Mouse (Mus musculus): ENCODE results near the gene 9330182O14Rik.

The 9330182O14Rik gene

GRCm38 (mm10) chr15:40134152-40134792 lies at the start of gene 9330182O14Rik:
Gene 9330182O14Rik, plus strand, starts transcription at chr15:40134365.
- in situ Hi-C loops (cut with MboI, MseI), result loop anchor here (5.0 to 25.0 kb wide), 2 partner anchors 272 to 772 kb away; no protein-coding TSS in a partner anchor

DNA sequence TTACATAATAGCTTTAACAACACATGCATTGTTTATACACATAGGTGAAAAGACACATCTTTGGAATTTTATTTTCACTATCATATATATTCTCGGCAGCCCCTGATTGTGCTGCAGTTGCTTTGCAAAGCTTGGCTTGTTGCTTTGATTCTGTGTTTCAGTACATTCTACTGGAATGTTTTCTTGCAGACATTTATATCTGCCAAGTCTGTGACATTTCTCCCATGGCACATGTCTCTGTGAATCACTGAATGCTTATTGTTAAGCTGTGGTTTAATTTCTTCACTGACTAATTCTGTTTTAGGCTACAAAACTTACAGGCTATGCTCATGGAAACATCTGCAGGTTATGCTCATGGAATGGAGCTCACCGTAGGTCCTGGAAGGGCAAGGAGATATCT lies 30.9 kb upstream of the 9330182O14Rik start:
- in situ Hi-C loops (cut with MboI, MseI), result no loop called here

DNA sequence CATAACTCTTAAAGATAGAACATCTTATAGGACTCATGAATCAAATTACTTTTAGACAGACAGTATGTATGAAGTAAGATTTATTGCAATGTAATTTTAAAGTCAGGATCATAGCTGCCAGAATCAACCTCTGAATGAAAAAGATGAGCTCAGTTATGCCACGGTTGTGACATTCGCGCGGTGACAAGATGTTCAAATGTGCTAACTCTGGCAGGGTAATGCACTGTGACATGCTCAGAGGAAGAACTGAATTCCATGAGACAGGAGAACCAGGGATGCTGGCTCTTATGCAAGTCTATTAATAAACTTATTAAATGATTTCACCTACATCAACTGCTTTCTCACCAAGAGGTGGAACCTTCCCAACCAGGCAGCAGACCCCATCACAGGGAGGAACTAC lies 28.5 kb upstream of the 9330182O14Rik start:
- in situ Hi-C loops (cut with MboI, MseI), result no loop called here

DNA sequence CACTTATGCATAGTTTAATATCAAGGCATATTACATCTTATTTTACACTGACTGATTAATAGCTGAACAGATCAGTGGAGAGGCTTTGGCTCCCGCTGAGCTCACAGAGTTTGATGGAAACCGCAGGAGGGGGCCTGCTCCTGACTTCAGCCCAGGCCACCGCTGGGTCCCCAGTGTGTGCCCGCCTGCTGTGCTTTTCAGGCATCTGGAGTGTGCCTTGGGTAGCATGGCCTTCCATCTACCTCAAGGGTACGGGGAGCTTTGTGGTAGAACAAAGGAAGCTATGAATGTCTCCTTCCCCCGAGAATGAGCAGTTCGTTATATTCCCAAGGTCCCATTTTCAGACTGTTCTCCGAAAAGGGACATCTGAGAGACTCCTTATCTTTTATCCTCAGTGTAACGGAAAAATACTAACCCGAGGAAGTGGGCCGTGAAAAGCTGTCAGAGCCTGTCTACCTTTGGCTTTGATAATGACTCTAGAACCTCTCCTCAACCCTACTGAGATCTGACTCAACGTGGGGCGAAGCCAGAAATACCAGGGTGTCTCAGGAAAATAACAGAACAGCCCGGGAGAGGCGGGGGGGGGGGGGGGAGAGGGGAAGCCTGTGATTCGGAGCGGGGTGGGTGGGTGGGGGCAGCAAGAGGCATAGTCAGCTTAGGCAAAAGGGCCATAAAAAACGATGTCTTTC lies 20.1 kb upstream of the 9330182O14Rik start:
- in situ Hi-C loops (cut with MboI, MseI), result no loop called here

DNA sequence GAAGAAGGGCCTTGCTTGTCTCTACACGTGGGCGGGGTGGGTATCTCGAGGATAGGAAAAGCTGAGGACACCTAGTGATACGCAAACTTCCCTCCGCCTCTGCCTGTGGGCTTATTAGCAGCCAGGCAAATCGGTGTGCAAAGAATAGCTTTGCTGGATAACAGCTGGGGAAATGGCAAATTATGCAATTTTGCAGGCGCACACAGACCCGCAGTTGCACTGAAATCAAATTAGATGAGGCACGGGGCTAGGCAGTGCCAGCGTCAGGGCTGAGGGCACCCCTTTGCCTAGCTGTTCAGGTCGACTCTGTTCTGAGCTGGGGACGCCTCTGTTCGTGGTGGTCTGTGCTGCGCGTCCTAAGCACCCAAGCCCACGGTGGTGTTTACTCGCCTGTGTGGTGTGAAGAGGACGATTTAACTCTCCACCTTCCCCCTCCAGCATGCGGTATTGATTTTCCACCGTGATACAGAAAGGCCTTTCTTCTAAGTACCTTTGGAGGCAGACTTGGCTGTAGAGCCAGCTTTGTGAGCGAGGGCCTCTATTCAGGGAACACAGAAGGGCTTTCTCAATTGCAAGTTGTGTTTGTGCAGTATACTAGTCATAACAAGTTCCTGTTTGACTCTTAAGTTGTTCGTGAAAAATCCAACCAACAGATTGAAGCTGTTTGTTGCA lies 19.4 kb upstream of the 9330182O14Rik start:
- in situ Hi-C loops (cut with MboI, MseI), result no loop called here

DNA sequence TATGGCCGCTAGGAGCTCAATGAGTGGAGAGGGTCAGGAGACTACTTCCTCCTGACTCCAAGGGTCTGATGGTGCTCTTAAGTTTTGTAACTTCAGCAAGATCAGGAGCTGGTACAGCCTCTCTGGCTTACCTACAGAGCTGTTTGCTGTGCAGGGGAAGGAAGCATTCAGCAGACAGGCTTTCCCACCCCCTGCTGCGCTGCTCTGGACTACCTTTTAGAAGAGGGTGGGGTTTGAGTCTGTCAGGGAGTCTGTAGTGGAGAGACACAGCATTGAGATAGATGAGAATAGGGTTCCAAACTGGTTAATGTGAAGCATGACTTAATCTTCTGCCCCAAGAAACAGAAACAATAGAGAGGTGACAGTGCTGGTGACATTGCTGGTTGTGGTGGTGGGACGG lies 17.8 kb upstream of the 9330182O14Rik start:
- in situ Hi-C loops (cut with MboI, MseI), result no loop called here

DNA sequence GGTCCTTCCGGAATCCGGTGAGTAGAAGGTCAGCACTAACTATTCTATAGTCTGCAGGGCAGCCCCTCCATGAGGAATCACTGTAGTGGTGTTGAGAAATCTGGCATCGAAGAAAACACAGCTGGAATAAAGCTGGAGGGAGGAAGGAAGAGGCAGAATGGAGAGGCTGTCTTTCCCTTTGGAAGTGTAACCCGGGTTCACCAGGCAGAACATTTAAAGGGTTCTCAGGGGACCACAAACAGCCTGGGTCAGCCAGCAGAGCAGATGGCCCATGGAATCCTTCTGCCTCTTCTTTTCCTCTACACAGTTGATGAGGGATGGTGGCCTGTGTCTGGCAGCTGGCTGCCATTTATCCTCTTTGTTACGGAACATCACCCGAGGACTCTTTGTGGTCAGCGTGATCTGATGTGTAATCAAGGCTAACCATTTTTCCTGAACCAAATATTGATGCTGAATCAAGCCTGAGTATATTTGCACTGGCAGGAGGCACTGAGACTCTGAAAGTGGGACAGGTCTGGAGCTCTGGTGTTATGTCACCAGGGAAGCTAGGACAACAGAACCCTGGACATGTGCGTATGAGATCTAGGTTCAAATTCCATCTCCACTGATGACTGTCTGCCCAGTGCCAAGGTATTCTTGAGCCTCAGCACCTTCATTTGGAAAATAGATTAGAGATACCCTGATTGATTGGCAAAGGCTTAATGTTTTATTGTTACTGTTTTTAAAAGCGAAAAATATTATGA lies 9.8 kb upstream of the 9330182O14Rik start:
- in situ Hi-C loops (cut with MboI, MseI), result no loop called here

DNA sequence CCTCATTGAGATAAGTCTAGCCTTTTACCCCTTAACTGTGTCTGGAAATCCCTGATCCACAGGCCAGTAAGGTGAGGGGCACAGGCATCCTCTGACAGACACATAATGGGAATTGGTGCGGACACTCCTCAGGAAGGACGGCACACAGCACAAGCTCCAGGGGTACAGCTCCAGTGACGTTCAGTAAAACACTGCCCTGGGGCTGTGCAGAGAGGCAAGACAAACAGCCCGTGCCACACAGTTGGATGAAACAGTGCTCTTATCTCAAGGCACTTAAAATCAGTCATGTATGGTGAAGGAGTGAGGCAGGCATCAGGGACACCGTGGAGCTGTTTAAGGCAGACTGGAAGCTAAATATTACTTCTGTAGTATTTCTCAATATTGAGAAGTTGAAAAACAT lies 4.7 kb upstream of the 9330182O14Rik start:
- in situ Hi-C loops (cut with MboI, MseI), result loop anchor here (25.0 kb wide), 1 partner anchor 767 kb away; no protein-coding TSS in a partner anchor

GRCm38 (mm10) chr15:40130880-40131478 lies 3.2 kb upstream of the 9330182O14Rik start:
- in situ Hi-C loops (cut with MboI, MseI), result loop anchor here (5.0 to 25.0 kb wide), 2 partner anchors 269 to 769 kb away; no protein-coding TSS in a partner anchor

GRCm38 (mm10) chr15:40132408-40132807 lies 1.8 kb upstream of the 9330182O14Rik start:
- in situ Hi-C loops (cut with MboI, MseI), result loop anchor here (5.0 to 25.0 kb wide), 2 partner anchors 270 to 770 kb away; no protein-coding TSS in a partner anchor

GRCm38 (mm10) chr15:40144221-40144620 lies 10.1 kb downstream of the 9330182O14Rik start:
- in situ Hi-C loops (cut with MboI, MseI), result loop anchor here (25.0 kb wide), 1 partner anchor 782 kb away; no protein-coding TSS in a partner anchor

DNA sequence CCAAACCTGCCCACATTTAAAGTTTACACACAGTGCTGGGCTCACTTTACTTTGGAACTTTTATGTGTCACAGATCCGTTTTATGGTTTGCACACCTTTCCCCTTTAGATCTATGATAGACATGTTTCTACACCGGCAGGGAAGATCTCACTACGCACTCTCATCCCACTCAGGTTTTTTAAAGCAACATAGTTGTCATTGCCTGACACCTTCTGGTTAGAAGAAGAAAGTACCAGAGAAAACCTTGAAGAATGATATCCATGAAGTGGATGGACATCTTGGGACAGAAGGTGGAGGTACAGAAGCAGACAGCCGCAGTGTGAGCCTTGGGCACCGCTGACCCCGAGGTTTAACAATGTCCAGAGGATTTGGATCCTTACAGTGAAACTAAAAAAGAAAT lies 23.5 kb downstream of the 9330182O14Rik start:
- in situ Hi-C loops (cut with MboI, MseI), result no loop called here

- in situ Hi-C loops (cut with MboI, MseI), result loop anchor here (5.0 kb wide), 1 partner anchor 911 kb away; no protein-coding TSS in a partner anchor
These were observed 32.6 kb downstream of the 9330182O14Rik start for GRCm38 (mm10) chr15:40166560-40167275.

DNA sequence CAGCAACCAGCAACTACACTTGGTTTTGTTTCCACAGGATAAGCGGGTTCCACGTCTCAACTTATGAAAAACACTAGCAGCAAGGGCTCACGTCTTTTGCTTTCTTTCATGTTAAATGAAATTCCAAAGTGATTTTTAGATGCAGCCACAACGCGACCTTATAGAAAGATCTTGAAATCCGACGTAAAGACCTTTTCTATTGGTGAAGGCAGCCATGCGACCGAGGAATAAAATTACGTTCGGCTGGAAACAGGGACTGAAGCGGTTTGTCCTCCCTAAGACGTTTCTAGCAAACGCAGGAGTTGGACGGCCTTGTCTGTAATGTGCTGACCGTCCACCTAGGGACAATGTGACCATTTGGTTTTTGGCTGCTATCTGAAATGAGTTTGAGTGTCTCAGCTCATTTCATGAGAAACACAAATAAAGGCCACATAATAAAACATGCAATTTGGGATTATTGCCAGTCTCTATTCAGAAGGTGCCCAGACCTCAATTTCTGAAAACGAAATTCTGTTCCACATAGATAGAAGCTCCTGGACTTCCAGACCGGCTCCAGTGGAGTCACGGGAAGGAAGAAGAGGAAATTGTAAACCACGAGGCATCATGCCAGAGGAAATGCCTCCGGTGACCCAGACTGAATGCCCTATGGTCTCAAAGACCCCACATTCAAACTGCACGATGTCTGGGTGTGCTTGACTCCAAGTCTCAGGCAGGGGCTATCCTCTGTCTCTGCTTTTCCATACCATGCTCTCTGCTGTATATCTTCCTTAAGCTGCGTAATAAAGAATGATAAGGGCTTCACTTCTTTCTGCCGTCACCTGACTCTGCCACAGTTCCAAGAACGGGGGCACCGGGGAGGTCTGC lies 33.3 kb downstream of the 9330182O14Rik start:
- in situ Hi-C loops (cut with MboI, MseI), result loop anchor here (5.0 kb wide), 1 partner anchor 910 kb away; no protein-coding TSS in a partner anchor

GRCm38 (mm10) chr15:40168140-40168688 lies 34.0 kb downstream of the 9330182O14Rik start:
- in situ Hi-C loops (cut with MboI, MseI), result loop anchor here (5.0 kb wide), 1 partner anchor 909 kb away; no protein-coding TSS in a partner anchor

DNA sequence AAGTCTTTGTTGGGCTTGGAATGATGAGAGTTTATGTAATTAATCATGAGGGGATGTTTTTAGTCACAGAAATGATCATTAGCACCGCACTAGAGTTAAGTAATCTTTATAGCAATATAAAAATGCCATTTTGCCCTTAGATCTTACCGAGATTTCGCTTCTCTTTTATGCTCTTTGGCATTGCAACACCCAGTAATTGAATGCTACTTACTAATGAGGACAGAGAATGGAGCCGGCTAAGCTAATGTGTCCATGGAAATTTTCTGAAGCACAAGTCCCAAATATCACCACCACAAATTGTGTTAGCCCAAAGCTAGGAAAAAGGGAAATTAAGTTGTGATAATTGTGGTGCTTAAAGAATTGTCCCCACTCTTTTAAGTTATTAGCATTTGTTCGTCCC lies 34.9 kb downstream of the 9330182O14Rik start:
- in situ Hi-C loops (cut with MboI, MseI), result loop anchor here (5.0 kb wide), 1 partner anchor 908 kb away; no protein-coding TSS in a partner anchor

GRCm38 (mm10) chr15:40169705-40170104 lies 35.5 kb downstream of the 9330182O14Rik start:
- in situ Hi-C loops (cut with MboI, MseI), result loop anchor here (5.0 kb wide), 1 partner anchor 908 kb away; no protein-coding TSS in a partner anchor

DNA sequence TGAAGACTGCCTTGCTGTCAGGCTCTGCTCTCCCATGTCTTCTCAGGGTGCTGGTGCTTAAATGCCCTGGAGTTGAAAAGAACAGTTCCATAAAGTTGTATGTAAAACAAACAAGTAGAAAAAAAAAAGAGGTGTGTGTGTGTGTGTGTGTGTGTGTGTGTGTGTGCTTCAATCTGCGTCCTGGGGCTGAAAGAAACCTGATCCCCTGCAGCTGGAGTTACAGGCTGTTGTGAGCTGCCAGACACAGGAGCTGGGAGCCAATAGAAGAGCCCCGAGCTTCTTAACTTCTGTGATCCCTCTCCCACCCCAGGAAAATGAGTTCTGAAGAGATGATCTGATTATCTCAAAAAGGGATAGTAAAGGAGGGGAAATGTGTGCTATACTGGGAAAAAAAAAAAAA lies 45.3 kb downstream of the 9330182O14Rik start:
- in situ Hi-C loops (cut with MboI, MseI), result loop anchor here (25.0 kb wide), 1 partner anchor 833 kb away; no protein-coding TSS in a partner anchor

DNA sequence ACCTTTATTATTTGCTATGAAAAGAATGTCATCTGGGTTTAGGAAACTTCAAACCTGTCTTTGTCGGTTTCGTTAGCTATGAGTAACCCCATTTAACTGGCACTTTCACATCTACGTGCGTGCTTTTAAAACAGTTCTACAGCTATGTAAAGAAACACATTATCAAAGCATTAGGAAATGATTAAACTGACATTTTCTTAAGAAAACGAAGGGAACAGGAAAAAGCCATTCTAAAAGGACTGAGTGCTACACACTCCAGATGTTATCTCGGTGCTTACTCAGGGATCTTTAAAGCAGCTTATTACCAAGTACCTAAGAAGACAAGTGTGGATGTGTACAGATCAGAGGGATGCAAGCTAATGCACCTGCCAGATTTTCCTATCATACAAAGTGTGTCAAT lies 52.9 kb downstream of the 9330182O14Rik start:
- in situ Hi-C loops (cut with MboI, MseI), result loop anchor here (25.0 kb wide), 1 partner anchor 825 kb away; no protein-coding TSS in a partner anchor
